Mouse (Mus musculus) liver, embryonic 14.5 days (tissue): Measurements from ENCODE around the gene Sdhaf4. TPM values are rescaled to one million over a fixed set of nuclear protein-coding genes. Genes with fewer than 3 reads are reported as not detected.

Experiments used
- ATAC-seq: fragments of 200-750 bp; cut with Nextera tagmentation; 2 replicates; pipeline ENCODE4 v1.8.0; 2017; ENCODE audit warnings: moderate number of reproducible peaks, mild to moderate bottlenecking, moderate library complexity; ENCODE audit not compliant: insufficient read depth
- DNase-seq, 3 experiments: peaks; one replicate each; pipeline ENCODE4 v3.0.0-alpha.2; 2012 to 2013; ENCODE audit warnings: low read depth in 3 of 3, low spot score in 3 of 3
- H3K27ac ChIP-seq: fragments of 300-500 bp; sonication (generic); 2 replicates; pipeline ENCODE4 v1.5.1; 2014; ENCODE audit warnings: moderate library complexity, mild to moderate bottlenecking, control low read depth, inconsistent platforms
- H3K27me3 ChIP-seq: fragments of 300-500 bp; sonication (generic); 2 replicates; pipeline ENCODE4 v1.6.1; 2014; ENCODE audit warnings: mild to moderate bottlenecking, low read length, moderate library complexity; ENCODE audit not compliant: control insufficient read depth, insufficient read depth
- H3K36me3 ChIP-seq: fragments of 300-500 bp; sonication (generic); replicated peaks from 2 replicates; pipeline ENCODE4 v1.6.1; 2014; ENCODE audit warnings: low read depth; ENCODE audit not compliant: control insufficient read depth, insufficient read depth
- H3K4me1 ChIP-seq, 2 experiments: fragments of 200-500 bp in 1 of 2; fragments of 300-500 bp in 1 of 2; sonication (generic) in 1 of 2; replicated peaks; 2 replicates each; pipeline ENCODE4 v1.6.1; 2012 to 2014; ENCODE audit warnings: antibody characterized with exemption in 1 of 2, inconsistent platforms in 1 of 2, low read length in 1 of 2; ENCODE audit not compliant: control insufficient read depth in 2 of 2, insufficient read depth in 2 of 2
- H3K4me2 ChIP-seq: fragments of 300-500 bp; sonication (generic); 2 replicates; pipeline ENCODE4 v1.6.1; 2014; ENCODE audit warnings: low read depth, mild to moderate bottlenecking, control low read depth, moderate library complexity
- H3K4me3 ChIP-seq, 2 experiments: fragments of 200-500 bp in 1 of 2; fragments of 300-500 bp in 1 of 2; sonication (generic) in 1 of 2; 2 replicates each; pipeline ENCODE4 v1.5.1; 2012 to 2014; ENCODE audit warnings: low read depth in 2 of 2, low read length in 2 of 2, mild to moderate bottlenecking in 2 of 2, control low read depth in 1 of 2, inconsistent platforms in 1 of 2, moderate library complexity in 1 of 2; ENCODE audit not compliant: insufficient read depth in 1 of 2
- H3K9ac ChIP-seq: fragments of 300-500 bp; sonication (generic); replicated peaks from 2 replicates; pipeline ENCODE4 v1.6.1; 2014; ENCODE audit warnings: mild to moderate bottlenecking, control low read depth, moderate library complexity
- H3K9me3 ChIP-seq: fragments of 300-500 bp; sonication (generic); 2 replicates; pipeline ENCODE4 v1.6.1; 2016; ENCODE audit warnings: low read length, mixed read lengths; ENCODE audit not compliant: control insufficient read depth
- CTCF ChIP-seq: IDR thresholded peaks from 2 replicates; pipeline ENCODE4 v1.5.1; 2016; ENCODE audit warnings: antibody characterized with exemption, low read depth, control low read depth
- EP300 ChIP-seq: IDR thresholded peaks from 2 replicates; pipeline ENCODE4 v1.6.1; 2016; ENCODE audit warnings: antibody characterized with exemption, low read depth
- WGBS: fragments of 180-500 bp; shearing (Covaris S2); extraction: QIAGEN DNeasy Blood & Tissue Kit; methylation state at CpG from one replicate; pipeline ENCODE4 v1.1.7; 2014; ENCODE audit not compliant: insufficient replicate concordance; 5-methylcytosine and 5-hydroxymethylcytosine counted together
- polyA plus RNA-seq, 2 experiments: library from polyadenylated mRNA; depleted of rRNA in 1 of 2; stranded (reverse) in 1 of 2; unstranded in 1 of 2; fragments of >200 nt; fragmentation: Nextera tagmentation in 1 of 2; extraction: Ambion mirVana in 1 of 2; gene quantifications; 2 replicates each; pipeline versions ENCODE4 v1.2.1 to v1.2.3; 2012 to 2014

Sdhaf4 gene
- polyA plus RNA-seq (2012; rRNA removed) (10.9 and 13.3 TPM in 2 replicates), polyA plus RNA-seq (2014; fragmentation: Nextera tagmentation; extraction: Ambion mirVana) (39.9 and 42.0 TPM in 2 replicates)

DNA sequence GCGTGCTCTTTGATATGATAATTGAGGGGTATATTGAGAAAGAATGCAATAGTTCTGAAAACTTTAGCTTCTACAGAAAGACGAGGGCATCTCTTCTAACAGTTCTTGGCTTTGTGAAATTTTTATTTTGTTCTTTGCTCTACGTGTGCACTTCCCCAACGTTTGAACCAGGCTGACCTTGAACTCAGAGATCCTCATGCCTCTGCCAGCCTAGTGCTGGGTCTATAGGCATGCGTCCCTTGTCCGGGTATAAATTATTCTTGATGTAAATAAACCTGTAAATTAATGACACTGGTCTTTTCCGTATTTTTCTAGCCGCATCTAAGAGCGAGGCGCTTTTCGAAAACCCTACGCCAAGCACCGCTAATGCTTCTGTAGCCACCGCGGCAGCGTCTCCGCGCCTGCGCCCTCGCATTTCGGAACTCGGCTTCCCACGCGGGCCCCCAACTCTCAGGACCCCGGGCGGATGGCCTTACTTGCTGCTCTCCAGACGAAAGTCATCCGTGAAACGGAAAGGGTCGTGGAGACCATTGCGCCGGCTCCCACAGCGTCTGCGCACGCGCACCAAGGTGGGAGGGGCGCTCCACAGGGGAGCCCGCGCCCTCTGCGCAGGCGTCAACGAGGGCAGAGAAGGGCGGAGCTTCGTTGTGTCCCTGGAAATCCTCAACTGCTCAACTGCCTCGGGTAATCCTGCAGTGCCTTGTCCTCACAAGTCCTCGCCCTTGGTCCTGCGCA, at the start of gene Sdhaf4:
Gene Sdhaf4, minus strand, starts transcription at position 587 of the 735 bp plus-strand sequence.
- Histone ChIP-seq H3K9me3 (no peaks in the 10 kb centered on the region), H3K4me2 (peak within 1 kb of the TSS; percentile 78), H3K9ac (peak within 1 kb of the TSS; percentile 83), H3K4me1 (peaks cover 0 to 4% of the 10 kb centered on the region in 2 experiments; a peak in 2 of 4 replicates), H3K27me3 (no peaks in the 10 kb centered on the region), H3K27ac (peak within 1 kb of the TSS; percentile 49), H3K36me3 (no peaks in the 10 kb centered on the region), H3K4me3 (peak within 1 kb of the TSS; percentile 85 to 99)
- no peak for TF ChIP-seq EP300
- peak; percentile 12; the same call in 1 of the 2 replicates for TF ChIP-seq CTCF
- under 1% methylated on average over 47 of the region's 47 CpGs for WGBS
- peak; percentile 95 for ATAC-seq
- peak; percentile 72 to 82 (median 78) for DNase-seq

DNA sequence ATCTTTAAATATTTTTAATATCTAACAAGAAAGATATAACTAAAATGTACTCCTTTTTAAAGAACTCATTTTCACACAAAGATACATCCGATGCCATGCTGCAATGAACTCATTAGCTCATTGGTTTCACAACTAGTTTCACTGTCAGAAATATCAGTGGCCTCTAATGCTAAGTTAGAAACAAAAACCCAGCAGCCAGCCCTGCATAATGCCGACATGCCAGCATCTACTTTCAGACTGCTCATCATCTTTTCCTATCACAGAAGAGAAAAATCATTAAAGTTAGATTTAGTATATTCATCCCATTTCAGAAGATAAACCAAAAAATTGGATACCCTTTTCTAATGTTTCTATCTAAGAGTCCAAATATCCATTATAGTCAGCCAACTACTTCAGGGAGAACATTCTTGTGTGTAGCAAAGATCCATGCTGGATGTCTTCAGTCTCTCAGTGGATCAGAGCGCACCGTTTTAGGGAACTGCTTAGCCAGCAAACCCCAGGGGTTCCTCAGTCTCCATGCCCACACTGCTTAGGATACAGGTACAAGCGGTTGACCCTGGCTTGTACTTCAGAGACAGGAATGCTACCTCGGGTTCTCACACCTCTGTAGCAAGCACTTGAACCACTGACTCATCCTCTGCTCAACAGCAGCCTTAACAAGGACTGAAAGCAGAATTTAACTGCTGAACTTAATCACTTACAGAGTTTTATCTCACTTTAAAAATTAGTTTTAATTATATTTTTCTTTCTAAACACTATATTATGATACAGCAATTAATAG, 41.5 kb upstream of the Sdhaf4 start:
- Histone ChIP-seq H3K27ac (no peak overlapping the region), H3K9me3 (no peaks in the 10 kb centered on the region), H3K4me3 (no peak overlapping the region), H3K4me2 (no peak overlapping the region), H3K4me1 (no peaks in the 10 kb centered on the region), H3K9ac (no peak overlapping the region), H3K27me3 (no peaks in the 10 kb centered on the region), H3K36me3 (no peaks in the 10 kb centered on the region)
- TF ChIP-seq EP300: no peak
- no peak for TF ChIP-seq CTCF
- DNase-seq (no peak), ATAC-seq (no peak)
- WGBS: 58% methylated on average over 6 of the region's 6 CpGs

DNA sequence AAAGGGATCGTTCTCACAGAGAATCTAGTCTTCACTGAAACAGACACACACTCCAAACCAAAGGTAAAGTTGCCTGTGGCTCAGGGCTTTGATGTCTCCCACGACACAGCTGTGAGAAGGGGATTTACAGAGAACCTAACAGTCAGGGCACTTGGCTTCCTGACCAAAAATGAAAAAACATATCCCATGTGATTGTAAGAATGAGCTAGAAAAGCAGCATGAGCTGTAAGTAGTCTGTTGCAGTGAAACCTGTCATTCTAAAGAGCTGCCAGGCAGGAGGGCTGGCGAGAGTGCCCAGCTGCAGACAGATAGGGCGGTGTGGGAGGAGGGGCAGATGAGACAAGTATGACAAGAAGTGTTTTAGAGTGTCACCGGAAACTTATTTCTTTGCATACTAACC, 40.2 kb upstream of the Sdhaf4 start:
- Histone ChIP-seq H3K4me3 (no peak overlapping the region), H3K9ac (no peak overlapping the region), H3K4me1 (no peaks in the 10 kb centered on the region), H3K36me3 (no peaks in the 10 kb centered on the region), H3K4me2 (no peak overlapping the region), H3K9me3 (no peaks in the 10 kb centered on the region), H3K27me3 (no peaks in the 10 kb centered on the region), H3K27ac (no peak overlapping the region)
- TF ChIP-seq CTCF (no peak), EP300 (no peak)
- DNase-seq (no peak), ATAC-seq (no peak)
- 59% methylated on average over 5 of the region's 5 CpGs for WGBS

DNA sequence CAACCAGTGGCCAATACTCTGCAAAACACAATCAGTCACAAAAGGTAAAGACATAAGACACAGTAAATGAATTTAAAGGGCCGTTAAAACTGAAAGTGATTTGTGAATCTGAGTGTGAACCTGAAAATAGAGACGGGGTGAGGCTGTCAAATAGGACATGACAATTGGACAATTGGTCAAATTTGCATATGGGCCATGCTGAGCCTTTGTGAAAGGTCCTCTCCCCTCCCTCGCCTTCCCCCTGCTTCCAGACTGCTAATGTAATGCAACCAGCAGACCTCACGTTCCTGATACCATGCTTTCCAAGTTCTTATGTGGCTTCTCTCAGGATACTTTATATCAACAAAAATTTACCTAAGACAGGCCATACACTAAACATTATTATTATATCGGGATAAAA, 37.6 kb upstream of the Sdhaf4 start:
- Histone ChIP-seq H3K4me3 (no peak overlapping the region), H3K27ac (no peak overlapping the region), H3K9me3 (no peaks in the 10 kb centered on the region), H3K4me2 (no peak overlapping the region), H3K27me3 (no peaks in the 10 kb centered on the region), H3K9ac (no peak overlapping the region), H3K4me1 (no peaks in the 10 kb centered on the region), H3K36me3 (no peaks in the 10 kb centered on the region)
- WGBS: 51% methylated on average over 5 of the region's 5 CpGs
- TF ChIP-seq EP300 (no peak), CTCF (no peak)
- no peak for DNase-seq
- no peak for ATAC-seq
